Mouse (Mus musculus) kidney, embryonic 14.5 days (tissue): ENCODE measurements around the gene Emx1. TPM values are rescaled to one million over a fixed set of nuclear protein-coding genes. Genes with fewer than 3 reads are reported as not detected.
"Not testable (repeated sequence)": the region's sequence is repeated elsewhere in the genome, so short reads cannot be mapped to it uniquely, and the experiment has no call there.

Source experiments
- ATAC-seq: fragments of 200-750 bp; cut with Nextera tagmentation; 2 replicates; pipeline ENCODE4 v1.8.0; 2017; ENCODE audit warnings: moderate number of reproducible peaks, mild to moderate bottlenecking, moderate TSS enrichment, moderate library complexity; ENCODE audit not compliant: low FRiP score, low TSS enrichment
- H3K27ac ChIP-seq: fragments of 300-500 bp; sonication (generic); 2 replicates; pipeline ENCODE4 v1.5.1; 2014; ENCODE audit warnings: low read depth, mild to moderate bottlenecking, low read length, moderate library complexity, mixed read lengths
- H3K27me3 ChIP-seq: fragments of 300-500 bp; sonication (generic); 2 replicates; pipeline ENCODE4 v1.6.1; 2014; ENCODE audit warnings: mild to moderate bottlenecking, low read length; ENCODE audit not compliant: control insufficient read depth, insufficient read depth
- H3K36me3 ChIP-seq: fragments of 300-500 bp; sonication (generic); 2 replicates; pipeline ENCODE4 v1.6.1; 2014; ENCODE audit warnings: low read length, mixed read lengths; ENCODE audit not compliant: control insufficient read depth, insufficient read depth
- H3K4me1 ChIP-seq: fragments of 300-500 bp; sonication (generic); 2 replicates; pipeline ENCODE4 v1.6.1; 2014; ENCODE audit warnings: low read length, mixed read lengths; ENCODE audit not compliant: control insufficient read depth, insufficient read depth
- H3K4me2 ChIP-seq: fragments of 300-500 bp; sonication (generic); replicated peaks from 2 replicates; pipeline ENCODE4 v1.6.1; 2014; ENCODE audit warnings: low read depth, mild to moderate bottlenecking, low read length
- H3K4me3 ChIP-seq: fragments of 300-500 bp; sonication (generic); 2 replicates; pipeline ENCODE4 v1.5.1; 2014; ENCODE audit warnings: mild to moderate bottlenecking, low read length
- H3K9ac ChIP-seq: fragments of 300-500 bp; sonication (generic); 2 replicates; pipeline ENCODE4 v1.6.1; 2014; ENCODE audit warnings: low read depth, mild to moderate bottlenecking, low read length, moderate library complexity
- H3K9me3 ChIP-seq: fragments of 300-500 bp; sonication (generic); 2 replicates; pipeline ENCODE4 v1.6.1; 2016; ENCODE audit warnings: low read length; ENCODE audit not compliant: control insufficient read depth
- WGBS: fragments of 180-500 bp; shearing (Covaris S2); extraction: QIAGEN DNeasy Blood & Tissue Kit; methylation state at CpG from one replicate; pipeline ENCODE4 v1.1.7; 2014; 5-methylcytosine and 5-hydroxymethylcytosine counted together
- polyA plus RNA-seq: library from polyadenylated mRNA; unstranded; fragments of >200 nt; fragmentation: Nextera tagmentation; extraction: Ambion mirVana; gene quantifications from 2 replicates; pipeline ENCODE4 v1.2.1, GENCODE M21; 2014

The Emx1 gene
- polyA plus RNA-seq, 1 experiment from 2014 or later = 8.5 TPM

GRCm38 (mm10) chr6:85158040-85158804, 29.0 kb upstream of the Emx1 start:
- H3K9me3 ChIP-seq, H3K9ac ChIP-seq, H3K27ac ChIP-seq, H3K36me3 ChIP-seq, H3K4me1 ChIP-seq, H3K4me3 ChIP-seq, H3K4me2 ChIP-seq, ATAC-seq, H3K27me3 ChIP-seq: not testable (repeated sequence)
- WGBS = 79% methylated on average over 4 of the region's 4 CpGs

- not testable (repeated sequence) for H3K4me1 ChIP-seq, H3K27me3 ChIP-seq, H3K9me3 ChIP-seq, H3K9ac ChIP-seq, H3K4me3 ChIP-seq, H3K36me3 ChIP-seq, H3K4me2 ChIP-seq, H3K27ac ChIP-seq
- WGBS = 21% methylated on average over 6 of the region's 6 CpGs
- ATAC-seq = 0 out of 2 replicates have a peak, but pooled peaks have one; percentile 18
Observed at GRCm38 (mm10) chr6:85159092-85159760, 28.0 kb upstream of the Emx1 start.

GRCm38 (mm10) chr6:85160201-85160923, 26.9 kb upstream of the Emx1 start:
- H3K4me2 ChIP-seq = no peak overlapping the region
- H3K27ac ChIP-seq = no peak overlapping the region
- H3K36me3 ChIP-seq = no peaks in the 10 kb centered on the region
- H3K27me3 ChIP-seq = no peaks in the 10 kb centered on the region
- no peaks in the 10 kb centered on the region for H3K4me1 ChIP-seq
- ATAC-seq = peak; percentile 40; the same call in 1 of the 2 replicates
- H3K9me3 ChIP-seq = no peaks in the 10 kb centered on the region
- 40% methylated on average over 4 of the region's 4 CpGs for WGBS
- no peak overlapping the region for H3K9ac ChIP-seq
- no peak overlapping the region for H3K4me3 ChIP-seq

GRCm38 (mm10) chr6:85165440-85165921, 21.8 kb upstream of the Emx1 start:
- H3K4me3 ChIP-seq = no peak overlapping the region
- no peaks in the 10 kb centered on the region for H3K4me1 ChIP-seq
- H3K4me2 ChIP-seq = no peak overlapping the region
- 61% methylated on average over 11 of the region's 11 CpGs for WGBS
- no peaks in the 10 kb centered on the region for H3K27me3 ChIP-seq
- ATAC-seq = no peak
- no peaks in the 10 kb centered on the region for H3K36me3 ChIP-seq
- H3K9me3 ChIP-seq = no peaks in the 10 kb centered on the region
- H3K27ac ChIP-seq = no peak overlapping the region
- no peak overlapping the region for H3K9ac ChIP-seq

- Histone ChIP-seq H3K4me1 (no peaks in the 10 kb centered on the region), H3K27ac (no peak overlapping the region), H3K9ac (no peak overlapping the region), H3K9me3 (no peaks in the 10 kb centered on the region), H3K27me3 (peaks cover 13% of the 10 kb centered on the region), H3K4me2 (no peak overlapping the region), H3K36me3 (no peaks in the 10 kb centered on the region), H3K4me3 (no peak overlapping the region)
- WGBS = 80% methylated on average over 3 of the region's 3 CpGs
- no peak for ATAC-seq
Observed at GRCm38 (mm10) chr6:85179569-85179968, 7.7 kb upstream of the Emx1 start.

GRCm38 (mm10) chr6:85180036-85180435, 7.2 kb upstream of the Emx1 start:
- Histone ChIP-seq H3K27me3 (peaks cover 16% of the 10 kb centered on the region), H3K9ac (no peak overlapping the region), H3K4me3 (no peak overlapping the region), H3K4me1 (no peaks in the 10 kb centered on the region), H3K27ac (no peak overlapping the region), H3K9me3 (no peaks in the 10 kb centered on the region), H3K36me3 (no peaks in the 10 kb centered on the region), H3K4me2 (no peak overlapping the region)
- ATAC-seq = no peak
- WGBS = 58% methylated on average over 2 of the region's 2 CpGs

- Histone ChIP-seq H3K36me3 (no peaks in the 10 kb centered on the region), H3K4me1 (peaks cover 9% of the 10 kb centered on the region; the same call in 1 of the 2 replicates), H3K27me3 (peaks cover 49% of the 10 kb centered on the region), H3K27ac (no peak overlapping the region), H3K4me3 (no peak overlapping the region), H3K9me3 (no peaks in the 10 kb centered on the region), H3K4me2 (no peak overlapping the region), H3K9ac (no peak overlapping the region)
- no peak for ATAC-seq
- 47% methylated on average over 3 of the region's 3 CpGs for WGBS
Observed at GRCm38 (mm10) chr6:85183951-85184350, 3.3 kb upstream of the Emx1 start.

- H3K4me2 ChIP-seq = peak overlapping the region; percentile 36
- no peaks in the 10 kb centered on the region for H3K9me3 ChIP-seq
- H3K4me1 ChIP-seq = peaks cover 14% of the 10 kb centered on the region; the same call in 1 of the 2 replicates
- H3K27ac ChIP-seq = no peak overlapping the region
- no peak for ATAC-seq
- H3K9ac ChIP-seq = no peak overlapping the region
- H3K4me3 ChIP-seq = peak overlapping the region; percentile 25
- 2% methylated on average over 33 of the region's 33 CpGs for WGBS
- peaks cover 70% of the 10 kb centered on the region for H3K27me3 ChIP-seq
- H3K36me3 ChIP-seq = no peaks in the 10 kb centered on the region
Observed at GRCm38 (mm10) chr6:85186033-85186743, 1.1 kb upstream of the Emx1 start.
